Mouse (Mus musculus): ENCODE measurements around the gene Cbx7. TPM values are rescaled to one million over a fixed set of nuclear protein-coding genes. Genes with fewer than 3 reads are reported as not detected.

The Cbx7 gene
- polyA plus RNA-seq, 1 experiment from 2014 or later, result 1.5 TPM

DNA sequence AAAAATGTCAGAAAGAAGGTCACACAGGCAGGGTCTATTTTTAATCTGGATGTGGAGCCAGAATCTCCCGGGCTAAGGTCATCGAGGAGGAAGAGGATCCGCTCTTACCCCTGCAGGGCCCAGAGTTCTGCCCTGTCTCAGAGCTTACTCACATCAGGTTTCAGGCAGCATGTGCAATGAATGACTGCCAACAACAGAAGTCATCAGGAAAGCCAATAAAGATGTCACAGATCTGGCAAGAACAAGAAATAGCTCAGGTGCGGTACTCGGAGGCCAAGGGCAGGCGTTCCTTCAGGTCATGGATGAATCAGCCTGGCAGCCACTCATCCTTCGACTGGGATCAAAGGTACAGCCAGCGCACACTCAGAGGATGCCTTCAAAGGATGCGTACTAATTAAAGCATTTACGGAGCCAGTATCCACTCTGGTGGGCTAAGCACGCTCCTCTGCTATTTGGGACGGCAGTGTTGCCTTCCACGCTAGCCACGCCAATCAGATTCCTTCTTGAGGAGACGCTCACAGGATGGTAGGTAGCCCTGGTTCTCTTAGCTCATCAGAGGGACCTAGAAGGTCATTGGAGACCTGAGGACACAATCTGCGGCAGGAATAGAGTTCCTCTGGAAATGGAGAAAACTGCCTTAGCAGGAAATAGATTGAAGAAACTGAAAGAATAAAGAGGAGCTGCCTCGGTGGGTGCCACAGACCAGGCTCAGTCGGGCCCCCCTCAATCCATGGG, 95.5 kb downstream of the Cbx7 start:
- WGBS, result 85% methylated on average over 18 of the region's 18 CpGs
- H3K27me3 ChIP-seq (ENCODE audit: control insufficient read depth, insufficient read depth, low read length), result no peaks in the 10 kb centered on the region
- no peaks in the 10 kb centered on the region for H3K9me3 ChIP-seq (ENCODE audit: control insufficient read depth, low read length)
- H3K36me3 ChIP-seq (ENCODE audit: control insufficient read depth, insufficient read depth, low read length), result no peaks in the 10 kb centered on the region
- no peak overlapping the region for H3K27ac ChIP-seq (replicated peaks in 1 of 2; ENCODE audit: control insufficient read depth in 1 of 2, insufficient read depth in 1 of 2, low read depth in 2 of 2, low read length in 2 of 2)
- H3K4me3 ChIP-seq (ENCODE audit: control insufficient read depth in 1 of 2, insufficient read depth in 1 of 2, low read depth in 1 of 2, low read length in 2 of 2), result no peak overlapping the region
- H3K9ac ChIP-seq (ENCODE audit: low read length), result no peak overlapping the region
- ATAC-seq (ENCODE audit: insufficient number of reproducible peaks, insufficient read depth, low FRiP score, low read depth), result no peak
- peaks cover 14 to 19% of the 10 kb centered on the region in 2 experiments for H3K4me1 ChIP-seq (ENCODE audit: control insufficient read depth in 2 of 2, insufficient read depth in 2 of 2, low read length in 2 of 2)
- H3K4me2 ChIP-seq (ENCODE audit: low read length), result no peak overlapping the region

DNA sequence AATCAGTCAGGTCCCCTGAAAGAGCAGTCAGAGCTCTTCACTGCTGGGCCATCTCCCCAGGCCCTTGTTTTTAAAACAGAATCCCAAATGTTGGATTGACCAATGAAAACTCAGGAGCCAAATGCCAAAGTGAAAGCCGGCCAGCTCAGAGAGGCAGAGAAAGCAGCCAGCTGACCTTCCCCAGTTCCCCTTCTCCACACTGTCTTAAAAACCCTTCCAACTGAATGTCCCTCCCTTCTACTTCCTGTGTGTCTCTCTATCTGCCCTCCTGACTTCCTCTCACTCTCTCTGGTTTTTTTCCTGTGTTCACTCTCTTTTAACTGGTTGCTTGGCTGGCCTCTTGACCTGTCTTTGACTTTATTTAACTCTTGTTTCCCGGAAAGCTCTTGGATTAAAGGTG, 96.9 kb downstream of the Cbx7 start:
- H3K27me3 ChIP-seq (ENCODE audit: control insufficient read depth, insufficient read depth, low read length), result no peaks in the 10 kb centered on the region
- H3K4me1 ChIP-seq (ENCODE audit: control insufficient read depth in 2 of 2, insufficient read depth in 2 of 2, low read length in 2 of 2), result peaks cover 4 to 6% of the 10 kb centered on the region in 2 experiments; a peak in 3 of 4 replicates
- no peak for ATAC-seq (ENCODE audit: insufficient number of reproducible peaks, insufficient read depth, low FRiP score, low read depth)
- H3K27ac ChIP-seq (replicated peaks in 1 of 2; ENCODE audit: control insufficient read depth in 1 of 2, insufficient read depth in 1 of 2, low read depth in 2 of 2, low read length in 2 of 2), result no peak overlapping the region
- no peak overlapping the region for H3K4me2 ChIP-seq (ENCODE audit: low read length)
- no peaks in the 10 kb centered on the region for H3K36me3 ChIP-seq (ENCODE audit: control insufficient read depth, insufficient read depth, low read length)
- peaks cover 5% of the 10 kb centered on the region for H3K9me3 ChIP-seq (ENCODE audit: control insufficient read depth, low read length)
- no peak overlapping the region for H3K4me3 ChIP-seq (ENCODE audit: control insufficient read depth in 1 of 2, insufficient read depth in 1 of 2, low read depth in 1 of 2, low read length in 2 of 2)
- no peak overlapping the region for H3K9ac ChIP-seq (ENCODE audit: low read length)
- whole genome bisulfite sequencing, result 51% methylated on average over 2 of the region's 2 CpGs

DNA sequence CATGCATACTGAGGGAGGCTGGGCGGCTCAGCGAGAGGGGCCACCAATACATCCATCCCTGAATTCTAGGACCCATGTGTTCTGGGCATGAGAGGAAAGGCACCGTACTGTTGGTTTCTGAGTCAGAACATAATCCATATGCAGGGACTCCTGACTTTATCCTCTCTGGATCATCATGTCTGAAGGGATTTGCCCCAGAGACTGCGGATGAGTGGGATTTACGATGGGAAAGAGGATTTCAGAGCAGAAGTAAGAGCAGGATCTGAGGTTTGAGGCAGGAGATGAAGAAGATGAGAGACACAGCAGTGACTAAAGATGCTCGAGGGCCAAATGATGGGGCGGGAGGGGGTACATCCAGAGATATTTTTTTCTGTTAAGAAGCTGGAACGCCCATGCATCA, 97.4 kb downstream of the Cbx7 start:
- Histone ChIP-seq H3K4me1 (ENCODE audit: control insufficient read depth in 2 of 2, insufficient read depth in 2 of 2, low read length in 2 of 2) (peaks cover 2% of the 10 kb centered on the region in 2 experiments; a peak in 3 of 4 replicates), H3K27ac (replicated peaks in 1 of 2; ENCODE audit: control insufficient read depth in 1 of 2, insufficient read depth in 1 of 2, low read depth in 2 of 2, low read length in 2 of 2) (no peak overlapping the region), H3K9me3 (ENCODE audit: control insufficient read depth, low read length) (peaks cover 5% of the 10 kb centered on the region), H3K4me3 (ENCODE audit: control insufficient read depth in 1 of 2, insufficient read depth in 1 of 2, low read depth in 1 of 2, low read length in 2 of 2) (no peak overlapping the region), H3K4me2 (ENCODE audit: low read length) (no peak overlapping the region), H3K9ac (ENCODE audit: low read length) (no peak overlapping the region), H3K27me3 (ENCODE audit: control insufficient read depth, insufficient read depth, low read length) (no peaks in the 10 kb centered on the region), H3K36me3 (ENCODE audit: control insufficient read depth, insufficient read depth, low read length) (no peaks in the 10 kb centered on the region)
- 89% methylated on average over 8 of the region's 8 CpGs for WGBS
- ATAC-seq (ENCODE audit: insufficient number of reproducible peaks, insufficient read depth, low FRiP score, low read depth), result no peak

DNA sequence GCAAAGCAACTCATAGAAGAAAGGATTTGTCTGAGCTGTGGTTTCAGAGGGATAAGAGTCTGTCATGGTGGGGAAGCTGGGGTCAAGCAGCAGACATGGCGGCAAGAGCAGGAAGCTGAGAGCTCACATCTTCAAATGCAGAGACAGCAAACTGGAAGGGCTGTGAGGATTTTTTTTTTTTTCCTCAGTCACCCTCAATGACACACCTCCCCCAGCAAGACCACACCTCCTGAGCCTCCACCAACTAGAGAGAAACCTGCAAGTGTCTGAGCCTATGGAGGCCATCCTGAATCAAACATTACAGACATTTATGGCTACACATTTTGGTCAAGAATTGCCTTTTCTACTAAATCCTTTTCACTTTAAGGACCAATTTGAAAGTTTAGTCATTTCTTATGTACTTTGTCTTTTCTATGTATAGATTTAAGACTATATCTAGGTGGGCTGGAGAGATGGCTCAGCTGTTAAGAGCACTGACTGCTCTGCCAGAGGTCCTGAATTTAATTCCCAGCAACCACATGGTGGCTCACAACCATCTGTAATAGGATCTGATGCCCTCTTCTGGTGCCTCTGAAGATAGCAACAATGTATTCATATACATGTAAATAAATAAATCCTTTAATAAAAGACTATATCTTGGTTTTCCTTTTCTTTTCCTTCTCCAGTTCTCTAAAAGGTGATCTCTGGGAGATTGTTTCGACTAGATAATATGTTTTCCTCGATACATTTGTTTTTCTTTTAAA, 103.5 kb downstream of the Cbx7 start:
- Histone ChIP-seq H3K9me3 (ENCODE audit: control insufficient read depth, low read length) (peaks cover 8% of the 10 kb centered on the region), H3K27me3 (ENCODE audit: control insufficient read depth, insufficient read depth, low read length) (no peaks in the 10 kb centered on the region), H3K27ac (replicated peaks in 1 of 2; ENCODE audit: control insufficient read depth in 1 of 2, insufficient read depth in 1 of 2, low read depth in 2 of 2, low read length in 2 of 2) (no peak overlapping the region), H3K4me1 (ENCODE audit: control insufficient read depth in 2 of 2, insufficient read depth in 2 of 2, low read length in 2 of 2) (no peaks in the 10 kb centered on the region), H3K36me3 (ENCODE audit: control insufficient read depth, insufficient read depth, low read length) (no peaks in the 10 kb centered on the region), H3K4me3 (ENCODE audit: control insufficient read depth in 1 of 2, insufficient read depth in 1 of 2, low read depth in 1 of 2, low read length in 2 of 2) (no peak overlapping the region), H3K4me2 (ENCODE audit: low read length) (no peak overlapping the region), H3K9ac (ENCODE audit: low read length) (no peak overlapping the region)
- WGBS, result 73% methylated on average over 3 of the region's 3 CpGs
- no peak for ATAC-seq (ENCODE audit: insufficient number of reproducible peaks, insufficient read depth, low FRiP score, low read depth)

Small RNA genes lying within 50 kb of the gene (microRNA-seq; reads per million reads assigned to microRNA genes)
- not detected for gene Mir7213

Other genes starting within 250 kb of the Cbx7 start
- gene Sun2, start 228.6 kb downstream of the Cbx7 start, polyA plus RNA-seq (2014; fragmentation: Nextera tagmentation; extraction: Ambion mirVana), result 6.7 and 7.7 TPM in 2 replicates
- gene Dnal4, start 193.3 kb downstream of the Cbx7 start, polyA plus RNA-seq (2014; fragmentation: Nextera tagmentation; extraction: Ambion mirVana), result 36.0 and 40.9 TPM in 2 replicates
- gene Nptxr, start 166.4 kb downstream of the Cbx7 start, polyA plus RNA-seq (2014; fragmentation: Nextera tagmentation; extraction: Ambion mirVana), result 0.70 and 1.3 TPM in 2 replicates
- 0.54 TPM in 1 of 2 replicates, not detected in the other for gene Npcd, start 136.9 kb downstream of the Cbx7 start, polyA plus RNA-seq (2014; fragmentation: Nextera tagmentation; extraction: Ambion mirVana)
- gene Cbx6, start 136.4 kb downstream of the Cbx7 start, polyA plus RNA-seq (2014; fragmentation: Nextera tagmentation; extraction: Ambion mirVana), result 23.1 and 33.0 TPM in 2 replicates
- gene Apobec3, start 79.5 kb downstream of the Cbx7 start, polyA plus RNA-seq (2014; fragmentation: Nextera tagmentation; extraction: Ambion mirVana), result 12.9 and 13.3 TPM in 2 replicates
- gene Pdgfb, start 43.9 kb upstream of the Cbx7 start, polyA plus RNA-seq (2014; fragmentation: Nextera tagmentation; extraction: Ambion mirVana), result 4.9 and 5.2 TPM in 2 replicates
- 40.7 and 44.5 TPM in 2 replicates for gene Syngr1, start 120.2 kb upstream of the Cbx7 start, polyA plus RNA-seq (2014; fragmentation: Nextera tagmentation; extraction: Ambion mirVana)
- 763 and 822 TPM in 2 replicates for gene Rpl3, start 120.7 kb upstream of the Cbx7 start, polyA plus RNA-seq (2014; fragmentation: Nextera tagmentation; extraction: Ambion mirVana)
- gene Tab1, start 162.0 kb upstream of the Cbx7 start, polyA plus RNA-seq (2014; fragmentation: Nextera tagmentation; extraction: Ambion mirVana), result 28.0 and 30.0 TPM in 2 replicates
- 0.78 and 1.9 TPM in 2 replicates for gene Mgat3, start 202.6 kb upstream of the Cbx7 start, polyA plus RNA-seq (2014; fragmentation: Nextera tagmentation; extraction: Ambion mirVana)

Measured in heart, embryonic 14.5 days (tissue).